Mouse (Mus musculus) gastrocnemius, postnatal 25 days (tissue): ENCODE data around the gene Gnaz. TPM values are rescaled to one million over a fixed set of nuclear protein-coding genes. Genes with fewer than 3 reads are reported as not detected.

Experiments used
- DNase-seq: peaks from one replicate; pipeline ENCODE4 v3.0.0; 2022
- total RNA-seq, 2 experiments: library from RNA; stranded (reverse); gene quantifications; 1 replicate in 1 of 2; 2 replicates in 1 of 2; pipeline ENCODE4 v1.2.3; 2021

Gene Gnaz
- total RNA-seq, 2 experiments from 2014 or later: 0.24 to 0.26 TPM

GRCm38 (mm10) chr10:75062621-75063020, 95.6 kb downstream of the Gnaz start:
- DNase-seq: no peak

- no peak for DNase-seq
Measured at GRCm38 (mm10) chr10:75063301-75063965, 96.5 kb downstream of the Gnaz start.

- DNase-seq: no peak
Measured at GRCm38 (mm10) chr10:75065691-75066090, 98.7 kb downstream of the Gnaz start.

Other genes with a start within 250 kb of the Gnaz start
- not detected for gene Rsph14, start 65.4 kb downstream of the Gnaz start, total RNA-seq
- under 1 TPM; 0.46 to 0.54 TPM for gene Rab36, start 69.9 kb downstream of the Gnaz start, total RNA-seq
- gene Bcr, start 93.4 kb downstream of the Gnaz start, total RNA-seq: 1 to 10 TPM; 3.6 to 4.8 TPM
- 10 to 100 TPM; 31.2 to 33.5 TPM for gene Specc1l, start 244.9 kb downstream of the Gnaz start, total RNA-seq